Mouse (Mus musculus) G1E (cell line): ENCODE measurements around the gene Clcn2.

Experiments used
- CTCF ChIP-seq: IDR thresholded peaks from 2 replicates; pipeline ENCODE4 v1.5.1; 2012; ENCODE audit warnings: low read depth, low read length, inconsistent platforms, mixed read lengths
- GATA1 ChIP-seq: IDR thresholded peaks from 2 replicates; pipeline ENCODE4 v1.6.1; 2012; ENCODE audit warnings: borderline replicate concordance, low read length, inconsistent platforms, mixed read lengths
- GATA2 ChIP-seq: IDR thresholded peaks from 2 replicates; pipeline ENCODE4 v1.6.1; 2012; ENCODE audit warnings: low read depth, low read length, inconsistent platforms, borderline replicate concordance
- POLR2AphosphoS5 ChIP-seq: IDR thresholded peaks from 2 replicates; pipeline ENCODE4 v1.6.1; 2012; ENCODE audit warnings: low read depth, low read length, inconsistent platforms; ENCODE audit not compliant: insufficient replicate concordance
- TAL1 ChIP-seq: conservative IDR thresholded peaks from 2 replicates; pipeline ENCODE4 v1.6.1; 2012; ENCODE audit warnings: low read depth, low read length, inconsistent platforms, mixed read lengths

- TF ChIP-seq CTCF (no peak), POLR2AphosphoS5 (no peak), GATA1 (no peak), TAL1 (no peak), GATA2 (no peak)
Observed at GRCm38 (mm10) chr16:20695622-20696323, 21.8 kb downstream of the Clcn2 start.
